Mouse (Mus musculus) hindbrain, postnatal 0 days (tissue): ENCODE data around the gene Rnf38. TPM values are rescaled to one million over a fixed set of nuclear protein-coding genes. Genes with fewer than 3 reads are reported as not detected.

ENCODE experiments used
- ATAC-seq: fragments of 200-750 bp; cut with Nextera tagmentation; 2 replicates; pipeline ENCODE4 v1.8.0; 2017; ENCODE audit warnings: mild to moderate bottlenecking, moderate TSS enrichment, moderate library complexity
- DNase-seq: peaks from one replicate; pipeline ENCODE4 v3.0.0-alpha.2; 2015; ENCODE audit warnings: low spot score
- H3K27ac ChIP-seq: fragments of 300-500 bp; sonication (generic); 2 replicates; pipeline ENCODE4 v1.5.1; 2014; ENCODE audit warnings: mild to moderate bottlenecking
- H3K27me3 ChIP-seq: fragments of 300-500 bp; sonication (generic); 2 replicates; pipeline ENCODE4 v1.6.1; 2014; ENCODE audit warnings: low read length, mixed read lengths; ENCODE audit not compliant: insufficient read depth
- H3K36me3 ChIP-seq: fragments of 300-500 bp; sonication (generic); 2 replicates; pipeline ENCODE4 v1.6.1; 2014; ENCODE audit warnings: low read length, mixed read lengths; ENCODE audit not compliant: insufficient read depth
- H3K4me1 ChIP-seq: fragments of 300-500 bp; sonication (generic); 2 replicates; pipeline ENCODE4 v1.6.1; 2014; ENCODE audit warnings: antibody characterized with exemption, low read length, mixed read lengths; ENCODE audit not compliant: insufficient read depth
- H3K4me2 ChIP-seq: fragments of 300-500 bp; sonication (generic); 2 replicates; pipeline ENCODE4 v1.6.1; 2014; ENCODE audit warnings: low read depth, mild to moderate bottlenecking, low read length, moderate library complexity, mixed read lengths
- H3K4me3 ChIP-seq: fragments of 300-500 bp; sonication (generic); 2 replicates; pipeline ENCODE4 v1.5.1; 2014; ENCODE audit warnings: low read length
- H3K9ac ChIP-seq: fragments of 300-500 bp; sonication (generic); replicated peaks from 2 replicates; pipeline ENCODE4 v1.6.1; 2014; ENCODE audit warnings: mild to moderate bottlenecking, low read length, moderate library complexity, mixed read lengths
- H3K9me3 ChIP-seq: fragments of 300-500 bp; sonication (generic); 2 replicates; pipeline ENCODE4 v1.6.1; 2016; ENCODE audit warnings: low read length, mixed read lengths
- CTCF ChIP-seq: IDR thresholded peaks from 2 replicates; pipeline ENCODE4 v1.5.1; 2016; ENCODE audit warnings: antibody characterized with exemption, control low read depth, low read depth
- WGBS: fragments of 180-500 bp; shearing (Covaris S2); extraction: QIAGEN DNeasy Blood & Tissue Kit; methylation state at CpG from one replicate; pipeline ENCODE4 v1.1.7; 2014; 5-methylcytosine and 5-hydroxymethylcytosine counted together
- polyA plus RNA-seq: library from polyadenylated mRNA; unstranded; fragments of >200 nt; fragmentation: Nextera tagmentation; extraction: Ambion mirVana; gene quantifications from 2 replicates; pipeline ENCODE4 v1.2.1, GENCODE M21; 2015
- total RNA-seq: library from RNA; depleted of rRNA; stranded (reverse); fragments of >200 nt; gene quantifications from 2 replicates; pipeline ENCODE4 v1.2.3, GENCODE M21; 2014

The Rnf38 gene
- total and polyA plus RNA-seq, 2 experiments from 2014 or later = 15.6 to 96.3 TPM

DNA sequence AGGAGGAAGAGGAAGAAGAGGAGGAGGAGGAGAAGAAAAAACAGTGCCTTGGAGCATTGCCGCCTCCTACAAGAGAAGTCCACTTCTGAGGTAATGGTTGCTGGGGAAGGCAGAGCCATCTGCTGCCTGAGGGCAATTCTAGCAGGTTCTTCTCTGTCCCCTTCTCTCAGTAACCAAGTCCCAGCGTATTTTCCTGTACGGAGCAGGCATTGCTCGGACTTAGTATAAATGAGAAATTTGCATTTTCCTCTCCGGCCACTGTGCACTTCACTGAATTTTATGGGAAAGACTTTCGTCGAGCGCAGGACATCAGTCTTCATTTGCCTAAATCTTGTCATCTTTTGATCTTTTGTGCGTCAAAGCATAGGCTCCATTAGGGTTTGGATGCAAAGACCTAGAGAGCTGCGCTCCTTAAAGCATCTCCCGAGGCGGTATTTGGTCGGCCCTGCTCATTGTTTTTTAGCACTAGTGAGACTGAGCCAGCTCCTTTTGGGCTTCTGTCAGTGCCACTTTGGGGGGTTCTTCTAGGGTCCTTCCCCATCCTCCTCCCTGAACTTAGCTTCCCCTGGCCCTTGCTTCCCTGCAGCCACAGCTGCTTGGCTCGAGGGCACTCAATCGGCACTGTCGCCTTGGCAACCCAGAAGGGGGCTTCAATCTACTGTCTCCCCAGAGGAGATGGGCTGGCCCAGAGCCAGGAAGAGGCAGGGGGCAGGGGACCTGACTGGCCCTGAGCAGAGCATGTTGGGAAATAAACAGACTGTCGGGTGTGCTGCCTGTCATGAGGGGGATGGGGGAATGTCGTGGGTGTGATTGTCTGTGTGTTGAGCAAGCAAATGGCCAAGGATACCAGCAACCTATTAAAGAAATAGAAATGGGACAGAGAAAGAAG is 13.7 kb upstream of the Rnf38 start:
- Histone ChIP-seq H3K9me3 (no peaks in the 10 kb centered on the region), H3K4me2 (peak overlapping the region; percentile 54), H3K27me3 (no peaks in the 10 kb centered on the region), H3K27ac (peak overlapping the region; percentile 68), H3K36me3 (no peaks in the 10 kb centered on the region), H3K9ac (peak overlapping the region; percentile 40), H3K4me1 (peaks cover 9% of the 10 kb centered on the region; the same call in 1 of the 2 replicates), H3K4me3 (no peak overlapping the region)
- WGBS = 6% methylated on average over 18 of the region's 18 CpGs
- DNase-seq (peak; percentile 91), ATAC-seq (peak; percentile 93)
- TF ChIP-seq CTCF = no peak

DNA sequence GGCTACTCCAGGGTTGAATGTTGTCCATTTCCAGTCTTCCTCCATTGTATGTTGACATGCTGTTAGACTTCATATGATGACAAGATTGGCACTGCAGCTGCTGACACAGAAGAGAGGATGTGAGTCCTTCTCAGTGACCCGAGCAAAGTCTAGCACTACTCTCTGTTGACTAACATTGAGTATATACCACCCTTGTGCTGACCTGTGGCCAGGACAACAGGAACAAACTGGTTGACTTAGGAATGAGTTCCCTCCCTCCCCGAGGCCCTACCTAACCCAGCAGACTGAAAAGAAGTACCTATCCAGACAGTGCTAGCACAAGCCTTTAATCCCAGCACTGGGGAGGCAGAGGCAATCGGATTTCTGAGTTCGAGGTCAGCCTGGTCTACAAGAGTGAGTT is 12.7 kb upstream of the Rnf38 start:
- no peak overlapping the region for H3K4me2 ChIP-seq
- H3K27me3 ChIP-seq = no peaks in the 10 kb centered on the region
- TF ChIP-seq CTCF = no peak
- peaks cover 9% of the 10 kb centered on the region; the same call in 1 of the 2 replicates for H3K4me1 ChIP-seq
- ATAC-seq (no peak), DNase-seq (no peak)
- 89% methylated on average over 4 of the region's 4 CpGs for WGBS
- H3K9ac ChIP-seq = no peak overlapping the region
- H3K9me3 ChIP-seq = no peaks in the 10 kb centered on the region
- no peak overlapping the region for H3K4me3 ChIP-seq
- H3K27ac ChIP-seq = no peak overlapping the region
- no peaks in the 10 kb centered on the region for H3K36me3 ChIP-seq

DNA sequence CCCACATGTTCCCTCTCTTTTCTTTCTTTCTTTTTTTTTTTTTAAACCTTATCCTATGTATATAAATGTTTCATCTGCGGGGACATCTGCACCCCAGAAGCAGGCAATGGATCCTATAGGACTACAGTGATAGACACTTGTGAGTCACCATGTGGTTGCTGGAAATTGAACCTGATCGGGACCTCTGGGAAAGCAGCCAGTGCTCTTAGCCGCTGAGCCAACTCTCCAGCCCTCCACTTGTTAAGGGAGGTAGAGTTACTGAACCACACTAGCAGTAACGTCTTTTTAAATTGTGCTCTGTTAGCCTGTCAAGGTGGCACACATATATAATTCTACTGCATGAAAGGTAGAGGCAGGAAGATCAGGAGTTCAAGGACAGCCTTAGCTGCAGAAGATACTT is 8.0 kb upstream of the Rnf38 start:
- no peak for ATAC-seq
- H3K4me1 ChIP-seq = no peaks in the 10 kb centered on the region
- 47% methylated on average over 4 of the region's 4 CpGs for WGBS
- no peak for TF ChIP-seq CTCF
- no peaks in the 10 kb centered on the region for H3K36me3 ChIP-seq
- no peak overlapping the region for H3K4me2 ChIP-seq
- DNase-seq = no peak
- no peaks in the 10 kb centered on the region for H3K27me3 ChIP-seq
- H3K9me3 ChIP-seq = no peaks in the 10 kb centered on the region
- no peak overlapping the region for H3K4me3 ChIP-seq
- no peak overlapping the region for H3K9ac ChIP-seq
- H3K27ac ChIP-seq = no peak overlapping the region

DNA sequence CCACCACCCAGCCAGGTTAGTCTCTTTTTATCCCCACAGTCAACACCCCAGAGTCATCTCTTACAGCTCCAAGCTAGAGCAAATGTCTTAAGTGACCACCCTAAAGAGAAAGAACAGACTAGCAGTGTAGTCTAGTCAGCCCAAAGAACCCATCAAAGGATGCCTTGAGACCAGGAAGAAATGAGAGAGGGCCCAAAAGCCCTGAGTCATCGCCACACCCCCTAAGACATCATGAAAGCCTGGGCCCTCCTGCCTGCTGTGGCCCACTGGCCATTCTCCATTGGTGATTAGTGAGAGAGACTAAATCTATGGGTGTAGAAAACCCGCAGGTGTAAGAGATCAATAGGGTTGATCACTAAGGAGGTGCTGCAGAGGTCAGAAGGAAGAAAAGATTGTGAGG is 2.4 kb upstream of the Rnf38 start:
- H3K4me3 ChIP-seq = no peak overlapping the region
- TF ChIP-seq CTCF = no peak
- peaks cover 7% of the 10 kb centered on the region; the same call in 1 of the 2 replicates for H3K4me1 ChIP-seq
- no peak for DNase-seq
- no peaks in the 10 kb centered on the region for H3K27me3 ChIP-seq
- no peak overlapping the region for H3K27ac ChIP-seq
- WGBS = 81% methylated on average over 2 of the region's 2 CpGs
- H3K36me3 ChIP-seq = no peaks in the 10 kb centered on the region
- no peak for ATAC-seq
- H3K9ac ChIP-seq = no peak overlapping the region
- no peaks in the 10 kb centered on the region for H3K9me3 ChIP-seq
- no peak overlapping the region for H3K4me2 ChIP-seq

DNA sequence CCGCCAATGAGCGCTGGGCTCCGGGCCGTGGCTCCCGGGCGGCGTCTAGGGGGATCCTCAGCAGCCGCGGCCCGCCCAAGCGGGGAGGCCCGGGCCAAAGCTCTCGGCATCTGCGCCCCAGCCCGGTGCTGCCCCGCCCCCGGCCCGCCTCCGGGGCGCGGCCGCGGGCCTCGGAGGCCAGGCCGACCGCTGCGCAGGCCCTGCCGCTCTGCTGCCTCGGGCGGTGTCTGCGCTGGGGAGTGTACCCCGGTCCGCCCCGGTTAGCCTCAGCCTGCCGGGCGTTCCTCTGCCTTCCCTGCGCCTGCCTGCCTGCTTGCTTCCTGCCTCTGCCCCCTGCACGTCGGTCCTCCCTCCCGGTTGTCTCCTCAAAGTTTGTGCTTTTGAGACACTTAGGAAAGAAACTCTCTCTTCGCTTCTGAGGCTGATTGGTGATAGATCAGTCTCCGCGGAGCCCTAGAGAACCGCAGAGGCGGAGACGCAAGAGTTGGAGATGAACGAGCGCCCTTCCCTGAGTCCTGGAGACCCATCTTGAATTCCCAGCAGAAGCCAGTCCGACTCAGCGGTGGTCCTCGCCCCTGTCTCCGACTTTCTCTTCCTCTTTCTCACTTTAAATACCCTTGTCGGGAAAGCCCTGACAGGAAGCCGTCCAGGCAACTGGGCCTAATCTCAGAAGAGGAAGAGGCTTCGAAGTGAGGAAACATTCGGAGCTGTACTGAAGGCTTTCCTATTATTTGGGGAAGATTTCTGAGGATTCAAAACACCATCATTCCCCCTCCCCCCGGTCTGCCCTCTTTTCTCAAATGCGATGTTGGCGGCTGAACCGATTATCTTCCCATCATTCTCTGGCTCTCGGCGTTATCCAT is 646 bp upstream of the Rnf38 start:
- TF ChIP-seq CTCF = no peak
- Histone ChIP-seq H3K4me2 (peak overlapping the region; percentile 82), H3K9me3 (no peaks in the 10 kb centered on the region), H3K36me3 (no peaks in the 10 kb centered on the region), H3K9ac (peak overlapping the region; percentile 81), H3K4me3 (peak overlapping the region; percentile 74), H3K4me1 (peaks cover 7% of the 10 kb centered on the region; the same call in 1 of the 2 replicates), H3K27me3 (no peaks in the 10 kb centered on the region), H3K27ac (peak overlapping the region; percentile 86)
- ATAC-seq = peak; percentile 95
- peak; percentile 93 for DNase-seq
- WGBS = 1% methylated on average over 52 of the region's 62 CpGs

DNA sequence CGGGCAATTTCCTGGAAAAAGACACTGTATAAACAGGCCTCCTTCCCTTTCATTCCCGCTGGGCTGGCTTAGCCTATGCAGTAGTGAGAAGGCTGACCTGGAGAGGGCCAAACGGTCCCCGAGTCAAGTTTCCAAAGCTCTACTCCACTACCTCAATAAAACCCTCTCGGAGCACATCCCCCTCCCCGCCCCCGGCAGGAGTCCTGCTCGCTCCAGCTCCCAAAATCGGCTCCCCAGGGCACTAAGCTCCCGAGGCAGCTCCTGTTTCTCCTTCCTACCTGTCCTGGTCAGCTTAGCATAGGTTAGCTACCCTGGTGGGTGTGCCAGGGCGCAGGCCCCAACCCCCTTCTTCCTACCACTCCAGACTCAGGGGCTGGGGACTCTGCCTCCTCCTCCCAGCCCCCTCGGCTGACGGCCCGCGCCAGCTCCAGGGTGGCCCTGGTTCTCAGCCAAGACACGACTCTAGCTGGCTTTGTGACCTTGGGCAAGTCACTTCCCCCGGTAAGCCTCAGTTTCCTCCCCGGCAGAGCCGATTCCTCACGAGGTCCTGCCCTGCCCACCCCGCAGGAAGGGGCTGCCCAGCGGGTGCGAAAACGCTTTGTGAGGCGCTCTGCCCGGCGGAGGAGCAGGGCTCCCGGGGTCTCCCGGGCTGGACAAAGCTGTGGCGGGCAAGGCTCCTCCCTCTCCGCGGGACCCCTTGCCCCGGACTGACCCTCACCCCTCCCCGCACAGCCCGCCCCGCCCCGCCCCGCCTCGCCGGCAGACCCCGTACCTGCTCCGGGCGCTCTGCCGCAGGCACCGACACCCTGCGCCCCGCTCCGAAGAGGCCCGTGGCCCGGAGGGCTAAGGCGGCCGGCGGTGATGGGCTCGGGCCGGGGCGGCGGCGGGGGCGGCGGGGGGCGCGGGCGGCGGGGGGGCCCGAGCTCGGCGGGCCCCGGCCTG is 547 bp downstream of the Rnf38 start:
- under 1% methylated on average over 41 of the region's 68 CpGs for WGBS
- TF ChIP-seq CTCF = peak; percentile 4; the same call in 1 of the 2 replicates

More for the DNA sequence above, 547 bp downstream of the Rnf38 start:
- DNase-seq = peak; percentile 58
- H3K9ac ChIP-seq = peak overlapping the region; percentile 81
- peaks cover 7% of the 10 kb centered on the region; the same call in 1 of the 2 replicates for H3K4me1 ChIP-seq
- H3K4me2 ChIP-seq = peak overlapping the region; percentile 82
- H3K27me3 ChIP-seq = no peaks in the 10 kb centered on the region
- no peaks in the 10 kb centered on the region for H3K36me3 ChIP-seq
- H3K4me3 ChIP-seq = peak overlapping the region; percentile 74
- peak overlapping the region; percentile 86 for H3K27ac ChIP-seq
- no peaks in the 10 kb centered on the region for H3K9me3 ChIP-seq
- peak; percentile 59 for ATAC-seq
